Mouse (Mus musculus) liver, embryonic 12.5 days (tissue): ENCODE data around the gene BC035044. TPM values are rescaled to one million over a fixed set of nuclear protein-coding genes. Genes with fewer than 3 reads are reported as not detected.

Source experiments
- ATAC-seq: fragments of 200-750 bp; cut with Nextera tagmentation; 2 replicates; pipeline ENCODE4 v1.8.0; 2017; ENCODE audit warnings: moderate number of reproducible peaks, mild to moderate bottlenecking, moderate library complexity
- H3K27ac ChIP-seq: fragments of 300-500 bp; sonication (generic); 2 replicates; pipeline ENCODE4 v1.5.1; 2016; ENCODE audit warnings: mild to moderate bottlenecking
- H3K27me3 ChIP-seq: fragments of 300-500 bp; sonication (generic); replicated peaks from 2 replicates; pipeline ENCODE4 v1.6.1; 2016; ENCODE audit warnings: mild to moderate bottlenecking, moderate library complexity
- H3K36me3 ChIP-seq: fragments of 300-500 bp; sonication (generic); 2 replicates; pipeline ENCODE4 v1.6.1; 2016; ENCODE audit warnings: mild to moderate bottlenecking, moderate library complexity
- H3K4me1 ChIP-seq: fragments of 300-500 bp; sonication (generic); 2 replicates; pipeline ENCODE4 v1.6.1; 2016
- H3K4me2 ChIP-seq: fragments of 300-500 bp; sonication (generic); 2 replicates; pipeline ENCODE4 v1.6.1; 2016; ENCODE audit warnings: mild to moderate bottlenecking, moderate library complexity
- H3K4me3 ChIP-seq: fragments of 300-500 bp; sonication (generic); 2 replicates; pipeline ENCODE4 v1.5.1; 2016; ENCODE audit warnings: mild to moderate bottlenecking, moderate library complexity
- H3K9ac ChIP-seq: fragments of 300-500 bp; sonication (generic); 2 replicates; pipeline ENCODE4 v1.6.1; 2016; ENCODE audit warnings: mild to moderate bottlenecking, moderate library complexity
- H3K9me3 ChIP-seq: fragments of 300-500 bp; sonication (generic); replicated peaks from 2 replicates; pipeline ENCODE4 v1.6.1; 2016; ENCODE audit warnings: mild to moderate bottlenecking, moderate library complexity
- WGBS: fragments of 180-500 bp; shearing (Covaris S2); methylation state at CpG from one replicate; pipeline ENCODE4 v1.1.7; 2016; ENCODE audit not compliant: insufficient replicate concordance; 5-methylcytosine and 5-hydroxymethylcytosine counted together
- polyA plus RNA-seq: library from polyadenylated mRNA; unstranded; fragments of >200 nt; fragmentation: Nextera tagmentation; extraction: Ambion mirVana; gene quantifications from 2 replicates; pipeline ENCODE4 v1.2.1, GENCODE M21; 2016

The BC035044 gene
- polyA plus RNA-seq, 1 experiment from 2014 or later: 6.3 TPM

DNA sequence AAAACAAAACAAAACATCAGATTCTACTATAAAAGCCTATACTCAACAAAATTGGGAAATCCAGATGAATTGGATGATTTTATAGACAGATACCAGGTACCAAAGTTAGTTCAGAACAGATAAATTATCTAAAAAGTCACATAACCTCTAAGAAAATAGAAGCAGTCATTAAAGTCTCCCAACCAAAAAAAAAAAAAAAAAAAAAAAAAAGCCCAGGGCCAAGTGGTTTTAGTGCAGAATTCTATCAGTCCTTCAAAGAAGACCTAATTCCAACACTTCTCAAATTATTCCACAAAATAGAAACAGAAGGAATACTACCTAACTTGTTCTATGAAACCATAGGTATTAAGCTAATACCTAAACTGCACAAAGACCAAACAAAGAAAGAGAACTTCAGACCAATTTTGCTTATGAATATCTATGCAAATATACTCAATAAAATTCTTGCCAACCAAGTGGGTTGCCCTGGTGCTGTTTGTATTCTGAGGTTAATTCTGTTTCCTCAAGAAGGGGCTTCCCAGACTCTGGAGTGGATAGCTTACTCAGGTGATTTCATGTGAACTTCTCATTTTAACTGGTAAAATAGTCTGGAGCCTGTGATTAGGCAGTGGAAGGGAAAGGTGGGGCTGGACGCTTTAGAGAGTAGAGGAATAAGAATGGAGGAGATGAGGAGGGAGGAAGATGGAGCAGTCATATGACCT lies 18.9 kb downstream of the BC035044 start:
- Histone ChIP-seq H3K4me1 (no peaks in the 10 kb centered on the region), H3K27me3 (no peaks in the 10 kb centered on the region), H3K9ac (no peak overlapping the region), H3K36me3 (no peaks in the 10 kb centered on the region), H3K27ac (no peak overlapping the region), H3K4me3 (no peak overlapping the region), H3K4me2 (no peak overlapping the region), H3K9me3 (no peaks in the 10 kb centered on the region)
- ATAC-seq: no peak
- WGBS: 59% methylated on average over 1 of the region's 1 CpGs

DNA sequence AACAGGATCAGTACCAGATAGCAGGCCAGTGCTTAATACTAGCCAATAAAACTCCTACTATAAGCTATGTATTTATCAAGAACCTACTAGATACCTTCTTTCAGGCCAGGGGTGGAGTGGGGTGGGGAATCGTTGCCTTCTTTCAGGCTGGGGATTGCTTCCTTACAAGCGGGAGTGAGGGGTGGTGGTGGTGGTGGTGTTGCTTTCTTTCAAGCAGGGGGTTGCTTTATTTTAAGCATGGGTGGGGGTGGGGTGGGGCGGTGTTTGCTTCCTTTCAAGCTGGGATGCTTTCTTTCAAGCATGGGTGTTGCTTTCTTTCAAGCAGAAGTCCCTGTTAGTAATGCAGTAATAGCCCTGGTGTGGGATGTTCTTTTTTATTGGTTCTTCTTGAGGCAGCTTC lies 22.1 kb downstream of the BC035044 start:
- 44% methylated on average over 3 of the region's 3 CpGs for WGBS
- Histone ChIP-seq H3K36me3 (no peaks in the 10 kb centered on the region), H3K4me3 (no peak overlapping the region), H3K9me3 (no peaks in the 10 kb centered on the region), H3K4me2 (no peak overlapping the region), H3K27me3 (no peaks in the 10 kb centered on the region), H3K9ac (no peak overlapping the region), H3K27ac (no peak overlapping the region), H3K4me1 (no peaks in the 10 kb centered on the region)
- ATAC-seq: no peak

DNA sequence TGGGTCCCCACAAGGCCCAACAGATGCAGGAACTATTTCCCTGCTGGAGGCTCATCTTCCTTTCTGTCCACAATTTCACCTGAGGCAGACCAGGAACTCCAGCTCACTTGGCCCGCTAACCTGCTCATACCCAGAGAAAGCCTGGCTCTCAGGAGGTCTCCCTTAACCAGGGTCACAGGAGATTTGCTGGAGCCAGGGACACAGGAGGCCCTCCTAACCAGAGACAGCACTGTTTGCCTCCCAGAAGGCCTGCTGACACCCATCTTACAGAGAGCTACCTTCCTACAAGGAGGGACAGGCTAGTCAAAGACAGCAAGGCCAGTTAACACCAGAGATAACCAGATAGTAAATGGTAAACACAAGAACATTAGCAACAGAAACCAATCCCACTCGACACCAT lies 33.0 kb downstream of the BC035044 start:
- Histone ChIP-seq H3K36me3 (no peaks in the 10 kb centered on the region), H3K4me1 (0 out of 2 replicates have a peak, but pooled peaks cover 8% of the 10 kb centered on the region), H3K9me3 (no peaks in the 10 kb centered on the region), H3K27ac (no peak overlapping the region), H3K9ac (no peak overlapping the region), H3K27me3 (no peaks in the 10 kb centered on the region), H3K4me2 (no peak overlapping the region), H3K4me3 (no peak overlapping the region)
- WGBS: 58% methylated on average over 2 of the region's 2 CpGs
- ATAC-seq: no peak

DNA sequence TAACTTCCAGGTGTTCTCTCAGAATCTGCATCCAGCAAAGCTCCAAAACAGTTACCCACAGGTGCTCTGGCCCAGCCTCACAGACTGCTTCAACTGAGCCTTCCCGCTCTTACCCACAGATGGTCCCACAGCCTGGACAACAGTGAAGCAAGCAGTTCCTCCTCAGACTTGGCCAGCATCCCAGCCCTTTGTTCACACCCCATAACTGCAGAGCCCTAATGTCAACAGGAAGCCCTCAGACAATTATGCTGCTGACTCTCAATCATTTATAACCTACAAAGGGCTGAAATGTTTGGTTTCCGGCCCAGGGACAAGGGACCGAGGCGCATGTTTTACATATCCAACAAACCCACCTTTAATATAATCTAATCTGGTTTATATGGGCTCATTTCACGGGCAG lies 34.7 kb downstream of the BC035044 start:
- Histone ChIP-seq H3K27ac (no peak overlapping the region), H3K4me2 (no peak overlapping the region), H3K36me3 (no peaks in the 10 kb centered on the region), H3K27me3 (no peaks in the 10 kb centered on the region), H3K4me1 (0 out of 2 replicates have a peak, but pooled peaks cover 8% of the 10 kb centered on the region), H3K4me3 (no peak overlapping the region), H3K9me3 (no peaks in the 10 kb centered on the region), H3K9ac (no peak overlapping the region)
- ATAC-seq: no peak
- 81% methylated on average over 5 of the region's 5 CpGs for WGBS

DNA sequence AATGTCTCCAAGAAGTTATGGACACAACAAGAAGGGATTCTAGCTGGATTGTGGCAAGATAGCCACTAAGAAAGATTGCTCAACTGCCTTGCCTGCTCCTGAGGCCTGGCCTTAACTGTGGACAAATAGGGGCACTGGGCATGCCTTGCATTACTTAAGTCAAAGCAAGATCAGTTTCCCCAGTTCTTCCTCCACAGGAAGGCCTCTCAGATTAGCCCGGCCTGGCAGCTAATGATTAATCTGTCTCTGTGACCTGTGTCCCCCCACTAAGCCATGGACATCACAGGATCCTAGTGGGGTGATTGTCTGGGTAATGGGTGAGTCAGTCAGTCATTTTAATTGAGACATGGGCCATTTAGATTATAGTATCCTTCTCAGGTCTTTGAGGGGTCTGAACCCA lies 35.4 kb downstream of the BC035044 start:
- 0 out of 2 replicates have a peak, but pooled peaks have one; percentile 19 for ATAC-seq
- no peaks in the 10 kb centered on the region for H3K36me3 ChIP-seq
- WGBS: 17% methylated on average over 1 of the region's 1 CpGs
- H3K9ac ChIP-seq: no peak overlapping the region
- H3K9me3 ChIP-seq: no peaks in the 10 kb centered on the region
- H3K27me3 ChIP-seq: no peaks in the 10 kb centered on the region
- no peak overlapping the region for H3K4me3 ChIP-seq
- no peak overlapping the region for H3K4me2 ChIP-seq
- 0 out of 2 replicates have a peak, but pooled peaks cover 8% of the 10 kb centered on the region for H3K4me1 ChIP-seq
- no peak overlapping the region for H3K27ac ChIP-seq

DNA sequence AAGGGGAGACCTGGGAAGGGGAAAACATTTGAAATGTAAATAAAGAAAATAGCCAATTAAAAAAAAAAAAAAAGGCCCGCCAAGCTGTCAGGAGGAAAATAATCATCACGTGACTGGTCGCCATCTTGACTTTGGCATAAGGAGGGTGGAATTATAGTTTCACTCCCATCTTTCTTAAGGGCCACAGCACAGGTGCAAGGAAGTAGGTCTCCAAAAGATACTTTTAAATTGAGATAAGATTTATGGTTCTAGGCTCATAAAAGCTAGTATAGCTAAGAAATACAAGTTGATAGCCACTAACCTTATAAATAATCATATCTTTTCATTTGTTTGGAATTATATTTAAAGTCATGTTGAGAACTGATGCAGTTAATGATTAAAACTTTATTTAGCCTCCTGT lies 36.0 kb downstream of the BC035044 start:
- Histone ChIP-seq H3K4me1 (0 out of 2 replicates have a peak, but pooled peaks cover 8% of the 10 kb centered on the region), H3K9me3 (no peaks in the 10 kb centered on the region), H3K27ac (no peak overlapping the region), H3K27me3 (no peaks in the 10 kb centered on the region), H3K36me3 (no peaks in the 10 kb centered on the region), H3K4me2 (no peak overlapping the region), H3K4me3 (no peak overlapping the region), H3K9ac (no peak overlapping the region)
- 82% methylated on average over 3 of the region's 3 CpGs for WGBS
- no peak for ATAC-seq

DNA sequence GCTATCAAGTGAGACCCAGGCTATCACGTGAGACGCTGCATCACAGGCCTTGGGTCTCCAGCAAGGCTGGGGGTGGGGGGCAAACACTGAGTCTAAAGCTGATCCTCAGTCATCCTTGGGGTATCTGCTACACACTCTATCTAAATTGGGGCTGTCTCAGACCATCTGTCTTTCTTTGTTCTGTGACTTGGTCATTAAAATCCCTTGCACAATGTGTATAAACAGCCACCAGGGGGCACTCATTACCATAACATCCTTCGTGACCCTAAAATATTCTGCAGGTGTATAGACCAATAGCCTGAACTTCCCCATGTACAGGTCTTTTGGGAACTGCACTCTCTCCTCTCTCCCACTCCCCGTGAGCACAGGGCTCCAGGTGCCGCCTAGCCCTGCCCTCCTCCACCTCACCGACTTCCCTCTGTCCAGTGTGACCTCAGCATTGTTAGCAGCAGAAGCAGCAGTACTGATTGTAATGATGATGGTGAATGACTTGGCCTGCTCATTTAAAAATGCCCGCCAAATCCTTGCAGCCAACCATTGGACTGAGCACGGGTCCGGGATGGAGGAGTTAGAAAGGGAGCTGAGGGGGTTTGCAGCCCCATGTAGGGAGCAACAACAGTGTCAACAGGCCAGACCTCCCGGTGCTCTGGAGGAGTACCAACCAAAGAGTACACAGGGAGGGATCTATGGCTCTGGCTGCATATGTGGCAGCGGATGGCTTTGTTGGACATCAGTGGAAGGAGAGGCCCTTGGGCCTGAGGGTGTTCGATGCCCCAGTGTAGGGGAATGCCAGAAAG lies 36.7 kb downstream of the BC035044 start:
- peak; percentile 47 for ATAC-seq
- H3K4me1 ChIP-seq: 0 out of 2 replicates have a peak, but pooled peaks cover 8% of the 10 kb centered on the region
- no peak overlapping the region for H3K4me3 ChIP-seq
- H3K4me2 ChIP-seq: no peak overlapping the region
- H3K9me3 ChIP-seq: no peaks in the 10 kb centered on the region
- 48% methylated on average over 12 of the region's 12 CpGs for WGBS
- H3K9ac ChIP-seq: no peak overlapping the region
- H3K27me3 ChIP-seq: no peaks in the 10 kb centered on the region
- H3K27ac ChIP-seq: no peak overlapping the region
- H3K36me3 ChIP-seq: no peaks in the 10 kb centered on the region

DNA sequence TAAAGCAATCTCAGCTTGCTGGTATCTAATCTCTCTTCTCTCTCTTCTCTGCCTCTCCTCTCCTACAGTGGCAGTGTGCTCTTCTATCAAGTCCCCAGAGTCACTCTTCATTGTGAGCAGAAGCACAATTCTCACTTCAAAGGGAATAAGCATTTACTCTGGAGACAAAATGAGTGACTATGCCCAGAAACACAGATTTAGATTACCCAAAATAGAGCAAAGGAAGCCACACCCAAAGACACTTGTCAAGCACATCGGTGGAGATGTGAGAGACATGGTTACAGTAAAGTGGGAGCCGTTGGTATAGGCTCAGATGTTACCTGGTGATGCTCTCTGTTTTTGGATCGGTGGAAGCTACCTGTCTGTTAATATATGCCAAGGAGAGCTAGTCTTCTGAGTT lies 38.2 kb downstream of the BC035044 start:
- 54% methylated on average over 3 of the region's 3 CpGs for WGBS
- no peak overlapping the region for H3K4me3 ChIP-seq
- no peak for ATAC-seq

DNA sequence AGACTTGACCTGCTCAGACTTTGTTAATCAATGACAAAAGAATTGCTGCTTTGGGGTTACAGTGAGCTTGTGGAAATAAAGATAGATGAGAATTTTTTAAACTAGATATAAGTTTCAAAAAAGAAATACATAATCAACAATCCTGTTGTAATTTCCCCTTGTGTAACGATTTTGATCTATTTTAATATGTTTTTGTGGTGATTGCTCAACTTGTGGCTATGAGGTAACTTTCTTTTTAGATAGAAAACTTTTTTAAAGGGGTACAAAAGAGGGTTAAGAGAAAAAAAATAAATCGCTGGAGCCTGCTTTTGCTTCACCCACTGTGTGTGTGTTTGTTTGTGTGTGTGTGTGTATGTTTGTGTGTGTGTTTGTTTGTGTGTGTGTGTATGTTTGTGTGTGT lies 39.8 kb downstream of the BC035044 start:
- H3K4me3 ChIP-seq: no peak overlapping the region
- 44% methylated on average over 2 of the region's 2 CpGs for WGBS

More for the DNA sequence above, 38.2 kb downstream of the BC035044 start:
- Histone ChIP-seq H3K36me3 (no peaks in the 10 kb centered on the region), H3K9me3 (no peaks in the 10 kb centered on the region), H3K27ac (no peak overlapping the region), H3K9ac (no peak overlapping the region), H3K27me3 (no peaks in the 10 kb centered on the region), H3K4me1 (0 out of 2 replicates have a peak, but pooled peaks cover 8% of the 10 kb centered on the region), H3K4me2 (no peak overlapping the region)

DNA sequence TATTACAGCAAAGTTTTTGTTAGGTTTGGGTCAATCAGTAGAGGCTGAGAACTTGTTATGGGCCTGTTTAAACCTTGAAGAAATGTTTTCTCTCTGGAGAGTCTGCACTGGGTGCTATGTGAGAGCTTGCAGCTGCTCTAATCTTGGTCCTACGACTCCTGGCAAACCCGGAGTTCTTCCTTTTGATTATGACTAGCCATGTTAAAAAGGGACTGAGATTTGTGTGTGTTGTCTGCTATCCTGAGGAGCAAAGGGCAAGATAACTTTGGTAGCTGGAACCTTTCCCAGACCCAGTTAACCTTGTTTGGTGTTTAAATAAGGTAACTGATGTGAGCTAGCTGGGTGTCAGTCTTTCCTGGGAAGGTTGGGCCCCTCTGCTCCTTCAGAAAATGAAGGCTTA lies 40.3 kb downstream of the BC035044 start:
- 51% methylated on average over 2 of the region's 2 CpGs for WGBS
- Histone ChIP-seq H3K4me1 (peaks cover 8% of the 10 kb centered on the region; the same call in 1 of the 2 replicates), H3K9me3 (no peaks in the 10 kb centered on the region), H3K4me3 (no peak overlapping the region), H3K4me2 (no peak overlapping the region), H3K36me3 (no peaks in the 10 kb centered on the region), H3K9ac (no peak overlapping the region), H3K27ac (no peak overlapping the region), H3K27me3 (no peaks in the 10 kb centered on the region)
- no peak for ATAC-seq

More for the DNA sequence above, 39.8 kb downstream of the BC035044 start:
- no peak for ATAC-seq
- no peaks in the 10 kb centered on the region for H3K36me3 ChIP-seq
- no peaks in the 10 kb centered on the region for H3K9me3 ChIP-seq
- H3K9ac ChIP-seq: no peak overlapping the region
- H3K27me3 ChIP-seq: no peaks in the 10 kb centered on the region
- H3K27ac ChIP-seq: peak overlapping the region; percentile 25; the same call in 1 of the 2 replicates
- H3K4me2 ChIP-seq: no peak overlapping the region
- peaks cover 8% of the 10 kb centered on the region; the same call in 1 of the 2 replicates for H3K4me1 ChIP-seq

DNA sequence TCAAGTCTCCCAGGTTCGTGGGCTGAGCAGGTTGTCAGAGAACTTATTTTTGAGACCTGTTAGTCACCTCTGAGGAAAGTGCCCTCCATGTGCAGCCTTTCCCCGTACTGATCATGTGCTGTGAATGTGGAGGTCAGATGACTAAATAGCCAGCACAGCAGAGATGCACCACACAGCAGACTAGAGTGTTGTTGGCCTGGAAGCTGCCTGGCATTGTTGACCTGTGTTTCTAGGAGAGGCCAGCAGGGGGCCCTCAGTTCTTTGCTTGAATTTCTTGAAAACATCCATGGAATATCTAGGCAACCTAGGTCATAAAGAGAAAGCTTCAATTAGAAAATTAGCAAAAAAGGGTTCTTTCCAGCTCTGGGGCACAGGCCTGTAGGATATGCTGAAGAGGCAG lies 41.0 kb downstream of the BC035044 start:
- WGBS: 46% methylated on average over 2 of the region's 2 CpGs
- Histone ChIP-seq H3K4me2 (no peak overlapping the region), H3K9ac (no peak overlapping the region), H3K36me3 (no peaks in the 10 kb centered on the region), H3K4me1 (peaks cover 10% of the 10 kb centered on the region), H3K27me3 (no peaks in the 10 kb centered on the region), H3K27ac (no peak overlapping the region), H3K4me3 (no peak overlapping the region), H3K9me3 (no peaks in the 10 kb centered on the region)
- no peak for ATAC-seq

DNA sequence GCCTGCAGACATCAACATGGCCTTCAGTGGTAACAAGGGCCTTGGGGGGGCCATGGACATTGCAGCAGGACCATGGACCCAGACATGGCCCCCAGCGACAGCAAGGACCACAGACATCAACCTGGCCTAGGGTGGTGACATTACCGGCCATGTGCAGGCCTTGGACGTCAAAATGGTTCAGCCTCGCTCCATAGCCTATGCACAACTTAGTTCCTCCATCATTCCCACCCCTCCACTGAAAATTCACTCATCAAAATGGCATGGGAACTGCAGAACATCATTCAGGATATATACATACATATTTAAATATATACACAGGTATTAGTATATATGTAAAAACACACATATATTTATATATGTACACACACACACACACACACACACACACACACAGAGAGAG lies 43.5 kb downstream of the BC035044 start:
- no peak for ATAC-seq
- H3K36me3 ChIP-seq: no peaks in the 10 kb centered on the region
- 75% methylated on average over 4 of the region's 4 CpGs for WGBS
- no peak overlapping the region for H3K9ac ChIP-seq
- H3K9me3 ChIP-seq: no peaks in the 10 kb centered on the region
- no peaks in the 10 kb centered on the region for H3K27me3 ChIP-seq
- no peak overlapping the region for H3K27ac ChIP-seq
- H3K4me2 ChIP-seq: no peak overlapping the region
- peaks cover 22% of the 10 kb centered on the region for H3K4me1 ChIP-seq
- no peak overlapping the region for H3K4me3 ChIP-seq
